Mouse (Mus musculus) forebrain, embryonic 13.5 days (tissue): ENCODE measurements around the gene Olfr1359. TPM values are rescaled to one million over a fixed set of nuclear protein-coding genes. Genes with fewer than 3 reads are reported as not detected.
"Not testable (repeated sequence)": the region's sequence is repeated elsewhere in the genome, so short reads cannot be mapped to it uniquely, and the experiment has no call there.

Source experiments
- ATAC-seq: fragments of 200-750 bp; cut with Nextera tagmentation; 2 replicates; pipeline ENCODE4 v1.8.0; 2017
- H3K27ac ChIP-seq: fragments of 300-500 bp; sonication (generic); 2 replicates; pipeline ENCODE4 v1.5.1; 2015; ENCODE audit warnings: inconsistent platforms, mild to moderate bottlenecking, moderate library complexity
- H3K27me3 ChIP-seq: fragments of 300-500 bp; sonication (generic); 2 replicates; pipeline ENCODE4 v1.6.1; 2015; ENCODE audit warnings: mild to moderate bottlenecking, inconsistent platforms
- H3K36me3 ChIP-seq: fragments of 300-500 bp; sonication (generic); 2 replicates; pipeline ENCODE4 v1.6.1; 2015; ENCODE audit warnings: mild to moderate bottlenecking, inconsistent platforms; ENCODE audit not compliant: poor library complexity, severe bottlenecking
- H3K4me1 ChIP-seq: fragments of 300-500 bp; sonication (generic); 2 replicates; pipeline ENCODE4 v1.6.1; 2015; ENCODE audit warnings: inconsistent platforms
- H3K4me2 ChIP-seq: fragments of 300-500 bp; sonication (generic); 2 replicates; pipeline ENCODE4 v1.6.1; 2015; ENCODE audit warnings: inconsistent platforms, mild to moderate bottlenecking, moderate library complexity
- H3K4me3 ChIP-seq: fragments of 300-500 bp; sonication (generic); 2 replicates; pipeline ENCODE4 v1.5.1; 2015; ENCODE audit warnings: mild to moderate bottlenecking, inconsistent platforms
- H3K9ac ChIP-seq: fragments of 300-500 bp; sonication (generic); 2 replicates; pipeline ENCODE4 v1.6.1; 2015; ENCODE audit warnings: mild to moderate bottlenecking, inconsistent platforms
- H3K9me3 ChIP-seq: fragments of 300-500 bp; sonication (generic); replicated peaks from 2 replicates; pipeline ENCODE4 v1.6.1; 2016; ENCODE audit warnings: inconsistent platforms
- WGBS: fragments of 180-500 bp; shearing (Covaris S2); methylation state at CpG from one replicate; pipeline ENCODE4 v1.1.7; 2015; 5-methylcytosine and 5-hydroxymethylcytosine counted together
- microRNA-seq: library from miRNA; unstranded; fragments of <30 nt; microRNA quantifications from one replicate; pipeline ENCODE4, GENCODE M21; 2016
- polyA plus RNA-seq: library from polyadenylated mRNA; unstranded; fragments of >200 nt; fragmentation: Nextera tagmentation; extraction: Ambion mirVana; gene quantifications from 2 replicates; pipeline ENCODE4 v1.2.1, GENCODE M21; 2015

The Olfr1359 gene
- polyA plus RNA-seq, 1 experiment from 2014 or later: not detected

DNA sequence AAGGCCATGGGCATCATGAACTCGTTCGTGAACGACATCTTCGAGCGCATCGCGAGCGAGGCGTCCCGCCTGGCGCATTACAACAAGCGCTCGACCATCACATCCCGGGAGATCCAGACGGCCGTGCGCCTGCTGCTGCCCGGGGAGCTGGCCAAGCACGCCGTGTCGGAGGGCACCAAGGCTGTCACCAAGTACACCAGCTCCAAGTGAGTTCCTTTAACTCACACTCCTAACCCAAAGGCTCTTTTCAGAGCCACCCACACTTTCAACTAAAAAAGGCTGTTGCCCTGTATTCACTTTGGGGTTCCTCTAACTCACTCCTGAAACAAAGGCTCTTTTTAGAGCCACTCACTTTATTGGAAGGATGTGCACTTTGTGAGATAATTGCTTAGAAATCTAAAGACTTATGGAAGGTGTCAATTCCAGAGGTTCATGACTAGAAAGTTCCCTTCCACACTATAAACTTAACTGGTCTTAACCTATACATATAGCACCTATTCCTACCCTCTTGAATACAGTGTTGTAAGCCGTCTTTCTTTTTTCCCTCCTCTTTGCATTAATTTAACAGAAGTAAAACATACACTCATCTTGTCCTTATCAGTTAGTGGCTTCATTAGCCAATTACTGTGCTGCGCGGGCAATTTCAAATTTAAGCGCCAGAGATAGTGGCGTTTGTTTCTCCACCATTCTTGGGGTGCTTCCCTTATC is 56.5 kb downstream of the Olfr1359 start:
- WGBS: under 1% methylated on average over 25 of the region's 26 CpGs
- H3K27ac ChIP-seq: peak overlapping the region; percentile 96
- not testable (repeated sequence) for H3K27me3 ChIP-seq, H3K9me3 ChIP-seq, H3K36me3 ChIP-seq
- peak overlapping the region; percentile 66 for H3K9ac ChIP-seq
- peak; percentile 1; the same call in 1 of the 2 replicates for ATAC-seq
- peaks cover 25% of the 10 kb centered on the region for H3K4me1 ChIP-seq
- peak overlapping the region; percentile 74 for H3K4me2 ChIP-seq
- H3K4me3 ChIP-seq: peak overlapping the region; percentile 47

DNA sequence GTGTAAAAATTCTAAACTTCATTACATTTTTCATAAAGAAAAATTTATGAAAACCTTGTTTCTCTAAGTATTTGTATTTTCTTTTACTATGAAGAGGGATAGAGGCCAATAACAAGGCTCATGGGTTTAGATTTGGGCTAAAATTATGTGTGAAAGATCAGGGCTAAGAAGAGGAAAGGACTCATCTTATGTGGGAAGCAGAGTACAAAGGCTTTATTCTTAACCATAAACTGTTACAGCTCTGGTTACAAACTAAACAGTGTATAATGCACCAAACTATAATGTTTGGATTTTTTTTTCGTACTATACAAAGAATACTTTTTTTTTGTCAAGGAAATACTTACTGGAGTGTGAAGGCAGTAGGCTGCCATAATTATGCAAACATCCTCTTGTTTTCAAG is 57.8 kb downstream of the Olfr1359 start:
- Histone ChIP-seq H3K27me3 (no peaks in the 10 kb centered on the region), H3K9me3 (no peaks in the 10 kb centered on the region), H3K4me2 (peak overlapping the region; percentile 45), H3K27ac (no peak overlapping the region), H3K4me1 (peaks cover 22% of the 10 kb centered on the region), H3K4me3 (no peak overlapping the region), H3K36me3 (no peaks in the 10 kb centered on the region), H3K9ac (no peak overlapping the region)
- no peak for ATAC-seq
- 60% methylated on average over 1 of the region's 1 CpGs for WGBS

Small RNA genes within 50 kb of the gene (microRNA-seq; reads per million reads assigned to microRNA genes)
- gene Gm44357 (not detected), gene Gm44367 (not detected), gene Gm44454 (not detected)

Other genes with a start within 250 kb of the Olfr1359 start
- gene Zscan26, start 244.4 kb upstream of the Olfr1359 start, polyA plus RNA-seq: 21.7 and 25.4 TPM in 2 replicates
- 2.9 and 3.5 TPM in 2 replicates for gene Nkapl, start 229.6 kb upstream of the Olfr1359 start, polyA plus RNA-seq
- 7.3 and 7.7 TPM in 2 replicates for gene Zkscan4, start 219.2 kb upstream of the Olfr1359 start, polyA plus RNA-seq
- not detected in 2 replicates for gene Gm10065, start 218.7 kb upstream of the Olfr1359 start, polyA plus RNA-seq
- gene AK157302, start 202.9 kb upstream of the Olfr1359 start, polyA plus RNA-seq: 0.21 and 0.54 TPM in 2 replicates
- 7.5 TPM in 2 replicates for gene Gm11273, start 196.7 kb upstream of the Olfr1359 start, polyA plus RNA-seq
- gene Zkscan8, start 167.0 kb upstream of the Olfr1359 start, polyA plus RNA-seq: 6.1 and 7.4 TPM in 2 replicates
- gene Olfr1366, start 155.3 kb upstream of the Olfr1359 start, polyA plus RNA-seq: 0.17 and 0.33 TPM in 2 replicates
- not detected in 2 replicates for gene Olfr1535, start 138.2 kb upstream of the Olfr1359 start, polyA plus RNA-seq
- not detected in 2 replicates for gene Olfr1364, start 116.4 kb upstream of the Olfr1359 start, polyA plus RNA-seq
- not detected in 2 replicates for gene Olfr1362, start 84.1 kb upstream of the Olfr1359 start, polyA plus RNA-seq
- not detected in 2 replicates for gene Olfr11, start 55.6 kb upstream of the Olfr1359 start, polyA plus RNA-seq
- not detected in 2 replicates for gene Olfr1361, start 34.7 kb upstream of the Olfr1359 start, polyA plus RNA-seq
- gene Olfr1360, start 20.7 kb upstream of the Olfr1359 start, polyA plus RNA-seq: not detected in 2 replicates
- gene Hist1h2bl, start 18.0 kb downstream of the Olfr1359 start, polyA plus RNA-seq: 1.7 and 4.8 TPM in 2 replicates
- 23.7 and 32.4 TPM in 2 replicates for gene Hist1h2ai, start 18.3 kb downstream of the Olfr1359 start, polyA plus RNA-seq
- gene Hist1h3h, start 19.5 kb downstream of the Olfr1359 start, polyA plus RNA-seq: 23.7 and 35.3 TPM in 2 replicates
- 5.9 and 6.9 TPM in 2 replicates for gene Hist1h2bm, start 23.9 kb downstream of the Olfr1359 start, polyA plus RNA-seq
- gene Hist1h4j, start 37.0 kb downstream of the Olfr1359 start, polyA plus RNA-seq: 1.3 and 1.9 TPM in 2 replicates
- 6.9 and 11.1 TPM in 2 replicates for gene Hist1h4k, start 52.4 kb downstream of the Olfr1359 start, polyA plus RNA-seq
- gene Hist1h2ak, start 55.7 kb downstream of the Olfr1359 start, polyA plus RNA-seq: 49.6 and 61.0 TPM in 2 replicates
- 4.0 and 8.4 TPM in 2 replicates for gene Hist1h2bn, start 56.0 kb downstream of the Olfr1359 start, polyA plus RNA-seq
- gene Hist1h1b, start 82.5 kb downstream of the Olfr1359 start, polyA plus RNA-seq: 37.1 and 38.4 TPM in 2 replicates
- gene Hist1h3i, start 85.3 kb downstream of the Olfr1359 start, polyA plus RNA-seq: 166 and 192 TPM in 2 replicates
- gene Hist1h2an, start 89.1 kb downstream of the Olfr1359 start, polyA plus RNA-seq: 12.8 and 16.1 TPM in 2 replicates
- gene Hist1h2bp, start 89.3 kb downstream of the Olfr1359 start, polyA plus RNA-seq: 2.1 and 2.3 TPM in 2 replicates
- 24.9 and 25.3 TPM in 2 replicates for gene Hist1h2bq, start 112.1 kb downstream of the Olfr1359 start, polyA plus RNA-seq
- 1.9 TPM in 1 of 2 replicates, not detected in the other for gene Hist1h2ao, start 112.4 kb downstream of the Olfr1359 start, polyA plus RNA-seq
- gene Hist1h4m, start 113.6 kb downstream of the Olfr1359 start, polyA plus RNA-seq: not detected in 2 replicates
- gene Hist1h4n, start 134.1 kb downstream of the Olfr1359 start, polyA plus RNA-seq: 12.8 and 20.2 TPM in 2 replicates
- 4,205 and 5,125 TPM in 2 replicates for gene Hist1h2ap, start 135.4 kb downstream of the Olfr1359 start, polyA plus RNA-seq
- gene Hist1h2br, start 135.6 kb downstream of the Olfr1359 start, polyA plus RNA-seq: 24.7 and 27.2 TPM in 2 replicates
- 25.4 and 29.2 TPM in 2 replicates for gene Zfp184, start 247.0 kb downstream of the Olfr1359 start, polyA plus RNA-seq